Mouse (Mus musculus): ENCODE data around the gene Sh3gl1. TPM values are rescaled to one million over a fixed set of nuclear protein-coding genes. Genes with fewer than 3 reads are reported as not detected.

Gene Sh3gl1
- total RNA-seq, 2 experiments from 2014 or later = 51.4 to 57.8 TPM

Other genes with a start within 250 kb of the Sh3gl1 start
- 1 to 10 TPM; 6.7 to 9.1 TPM for gene Zfp119a, start 157.7 kb downstream of the Sh3gl1 start, total RNA-seq (2021)
- gene Zfp959, start 144.5 kb downstream of the Sh3gl1 start, total RNA-seq (2021) = 1 to 10 TPM; 6.1 TPM
- 1 to 10 TPM; 2.9 to 3.6 TPM for gene Zfp119b, start 87.1 kb downstream of the Sh3gl1 start, total RNA-seq (2021)
- gene Ebi3, start 84.0 kb downstream of the Sh3gl1 start, total RNA-seq (2021) = 1 to 10 TPM; 2.0 to 3.3 TPM
- gene Yju2, start 77.5 kb downstream of the Sh3gl1 start, total RNA-seq (2021) = 10 to 100 TPM; 14.2 to 15.0 TPM
- 10 to 100 TPM; 34.3 to 39.5 TPM for gene Shd, start 66.2 kb downstream of the Sh3gl1 start, total RNA-seq (2021)
- gene Fsd1, start 50.1 kb downstream of the Sh3gl1 start, total RNA-seq (2021) = 10 to 100 TPM; 89.9 to 97.3 TPM
- 1 to 10 TPM; 4.4 to 4.7 TPM for gene Stap2, start 31.1 kb downstream of the Sh3gl1 start, total RNA-seq (2021)
- 100 to 1,000 TPM; 102 to 120 TPM for gene Mpnd, start 30.9 kb downstream of the Sh3gl1 start, total RNA-seq (2021)
- gene Chaf1a, start 3.8 kb upstream of the Sh3gl1 start, total RNA-seq (2021) = 1 to 10 TPM; 2.5 to 4.0 TPM
- gene Ubxn6, start 38.4 kb upstream of the Sh3gl1 start, total RNA-seq (2021) = 10 to 100 TPM; 74.4 to 89.6 TPM
- 10 to 100 TPM; 97.6 to 97.9 TPM for gene Hdgfl2, start 43.0 kb upstream of the Sh3gl1 start, total RNA-seq (2021)
- gene Plin4, start 73.2 kb upstream of the Sh3gl1 start, total RNA-seq (2021) = 1 to 10 TPM in 1 of 2 experiments, under 1 TPM in 1; 0.36 to 1.1 TPM
- 1 to 10 TPM in 1 of 2 experiments, under 1 TPM in 1; 0.46 to 1.1 TPM for gene Plin5, start 81.0 kb upstream of the Sh3gl1 start, total RNA-seq (2021)
- 1 to 10 TPM; 1.2 to 2.8 TPM for gene Lrg1, start 85.4 kb upstream of the Sh3gl1 start, total RNA-seq (2021)
- gene Sema6b, start 103.7 kb upstream of the Sh3gl1 start, total RNA-seq (2021) = 100 to 1,000 TPM; 135 to 144 TPM
- gene Tnfaip8l1, start 125.8 kb upstream of the Sh3gl1 start, total RNA-seq (2021) = 1 to 10 TPM; 8.3 to 9.8 TPM
- 10 to 100 TPM; 47.2 to 48.0 TPM for gene Mydgf, start 147.3 kb upstream of the Sh3gl1 start, total RNA-seq (2021)
- 10 to 100 TPM; 50.5 to 57.1 TPM for gene Dpp9, start 182.3 kb upstream of the Sh3gl1 start, total RNA-seq (2021)
- 10 to 100 TPM; 39.1 to 41.0 TPM for gene Fem1a, start 220.2 kb upstream of the Sh3gl1 start, total RNA-seq (2021)
- 1 to 10 TPM; 5.5 to 5.9 TPM for gene Ticam1, start 240.2 kb upstream of the Sh3gl1 start, total RNA-seq (2021)

Measured in left cerebral cortex, postnatal 14 days (tissue).